Mouse (Mus musculus) hematopoietic stem cell, adult 5-6 weeks (primary cell): ENCODE data around the gene Zfp346. TPM values are rescaled to one million over a fixed set of nuclear protein-coding genes. Genes with fewer than 3 reads are reported as not detected.
"Not testable (repeated sequence)": the region's sequence is repeated elsewhere in the genome, so short reads cannot be mapped to it uniquely, and the experiment has no call there.

ENCODE experiments used
- ATAC-seq, 2 experiments: fragments of 125-278 bp in 1 of 2; replicated peaks in 1 of 2; 2 replicates each; pipeline ENCODE4 v1.8.0; 2016 to 2017; ENCODE audit warnings: inconsistent platforms in 2 of 2, mild to moderate bottlenecking in 2 of 2, moderate number of reproducible peaks in 2 of 2, low read depth in 1 of 2, moderate TSS enrichment in 1 of 2; ENCODE audit not compliant: low FRiP score in 2 of 2, poor library complexity in 2 of 2, severe bottlenecking in 2 of 2, insufficient read depth in 1 of 2, low TSS enrichment in 1 of 2
- total RNA-seq: library from RNA; stranded (forward); fragments of 172-1452, 232-1000 nt; gene quantifications from 2 replicates; pipeline ENCODE4 v1.2.3, GENCODE M21; 2017

Zfp346 gene
- 9.1 and 10.0 TPM in 2 replicates for total RNA-seq

- peak; percentile 97 to 99 for ATAC-seq
Observed at GRCm38 (mm10) chr13:55105045-55105952, at the start of gene Zfp346. Zfp346 (plus strand) TSS chr13:55105311.

- ATAC-seq = no peak
Observed at GRCm38 (mm10) chr13:55058042-55058441, 47.1 kb upstream of the Zfp346 start.

GRCm38 (mm10) chr13:55063276-55063675 is 41.8 kb upstream of the Zfp346 start:
- no peak for ATAC-seq

- ATAC-seq = no peak
Observed at GRCm38 (mm10) chr13:55069719-55070118, 35.4 kb upstream of the Zfp346 start.

- ATAC-seq = no peak
Observed at GRCm38 (mm10) chr13:55071322-55071721, 33.8 kb upstream of the Zfp346 start.

- ATAC-seq = no peak
Observed at GRCm38 (mm10) chr13:55075597-55075996, 29.5 kb upstream of the Zfp346 start.

- no peak for ATAC-seq
Observed at GRCm38 (mm10) chr13:55092588-55092987, 12.5 kb upstream of the Zfp346 start.

GRCm38 (mm10) chr13:55097841-55098240 is 7.3 kb upstream of the Zfp346 start:
- not testable (repeated sequence) for ATAC-seq

GRCm38 (mm10) chr13:55099066-55099725 is 5.9 kb upstream of the Zfp346 start:
- peak; percentile 32 to 33; a peak in 3 of 4 replicates for ATAC-seq

GRCm38 (mm10) chr13:55099726-55100478 is 5.2 kb upstream of the Zfp346 start, which contains the start of gene Uimc1:
Uimc1 (minus strand) TSS chr13:55100300.
- peak; percentile 57 to 88 for ATAC-seq

GRCm38 (mm10) chr13:55101627-55102026 is 3.5 kb upstream of the Zfp346 start:
- ATAC-seq = no peak

GRCm38 (mm10) chr13:55102366-55102765 is 2.7 kb upstream of the Zfp346 start:
- ATAC-seq = no peak

- no peak for ATAC-seq
Observed at GRCm38 (mm10) chr13:55103351-55103750, 1.8 kb upstream of the Zfp346 start.

GRCm38 (mm10) chr13:55105953-55106691 is 1.0 kb downstream of the Zfp346 start:
- no peak for ATAC-seq

- ATAC-seq = no peak
Observed at GRCm38 (mm10) chr13:55107116-55107515, 2.0 kb downstream of the Zfp346 start.

- no peak for ATAC-seq
Observed at GRCm38 (mm10) chr13:55107694-55108093, 2.6 kb downstream of the Zfp346 start.

GRCm38 (mm10) chr13:55114375-55114774 is 9.3 kb downstream of the Zfp346 start:
- ATAC-seq = no peak
